Mouse (Mus musculus): ENCODE data around the gene Ifit3. TPM values are rescaled to one million over a fixed set of nuclear protein-coding genes. Genes with fewer than 3 reads are reported as not detected.
"Not testable (repeated sequence)": the region's sequence is repeated elsewhere in the genome, so short reads cannot be mapped to it uniquely, and the experiment has no call there.

Ifit3 gene
- polyA plus RNA-seq, 1 experiment: 7.8 TPM

DNA sequence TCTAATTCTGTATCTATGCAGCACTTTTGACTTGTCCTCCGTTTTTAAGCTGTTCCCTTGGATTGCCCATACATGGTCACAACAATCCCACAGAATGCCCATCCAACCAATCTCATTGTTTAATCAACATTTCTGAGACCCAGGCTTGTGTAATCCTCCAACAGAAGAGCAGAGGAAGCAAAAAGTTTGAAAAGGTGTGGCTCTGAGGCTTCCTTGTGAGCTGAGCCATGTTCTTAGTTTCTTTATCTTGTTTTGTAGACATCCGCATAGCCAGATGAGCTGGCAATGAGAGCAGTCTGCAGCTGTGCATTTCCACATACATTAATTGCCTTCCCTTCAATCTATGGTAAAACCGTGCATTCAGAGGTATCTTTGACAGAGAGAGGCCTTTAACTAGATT is 22.1 kb downstream of the Ifit3 start:
- no peak overlapping the region for H3K27ac ChIP-seq (ENCODE audit: control insufficient read depth, insufficient read depth, low read length)
- H3K4me1 ChIP-seq (replicated peaks; ENCODE audit: control insufficient read depth, insufficient read depth, low read length): peaks cover 3% of the 10 kb centered on the region
- 97% methylated on average over 3 of the region's 3 CpGs for WGBS
- no peak for TF ChIP-seq POLR2A (IDR thresholded peaks at IDR 0.05; ENCODE audit: control insufficient read depth, extremely low read depth, insufficient read depth, low read length, poor library complexity)
- no peak for TF ChIP-seq CTCF (IDR thresholded peaks at IDR 0.05; ENCODE audit: borderline replicate concordance, control insufficient read depth, extremely low read depth, insufficient read depth, low read length, poor library complexity)
- H3K36me3 ChIP-seq (ENCODE audit: control insufficient read depth, insufficient read depth, low read length): no peaks in the 10 kb centered on the region
- no peak for DNase-seq
- no peaks in the 10 kb centered on the region for H3K27me3 ChIP-seq (ENCODE audit: control insufficient read depth, insufficient read depth, low read length)
- H3K4me3 ChIP-seq (ENCODE audit: control insufficient read depth, insufficient read depth, low read length): no peak overlapping the region

DNA sequence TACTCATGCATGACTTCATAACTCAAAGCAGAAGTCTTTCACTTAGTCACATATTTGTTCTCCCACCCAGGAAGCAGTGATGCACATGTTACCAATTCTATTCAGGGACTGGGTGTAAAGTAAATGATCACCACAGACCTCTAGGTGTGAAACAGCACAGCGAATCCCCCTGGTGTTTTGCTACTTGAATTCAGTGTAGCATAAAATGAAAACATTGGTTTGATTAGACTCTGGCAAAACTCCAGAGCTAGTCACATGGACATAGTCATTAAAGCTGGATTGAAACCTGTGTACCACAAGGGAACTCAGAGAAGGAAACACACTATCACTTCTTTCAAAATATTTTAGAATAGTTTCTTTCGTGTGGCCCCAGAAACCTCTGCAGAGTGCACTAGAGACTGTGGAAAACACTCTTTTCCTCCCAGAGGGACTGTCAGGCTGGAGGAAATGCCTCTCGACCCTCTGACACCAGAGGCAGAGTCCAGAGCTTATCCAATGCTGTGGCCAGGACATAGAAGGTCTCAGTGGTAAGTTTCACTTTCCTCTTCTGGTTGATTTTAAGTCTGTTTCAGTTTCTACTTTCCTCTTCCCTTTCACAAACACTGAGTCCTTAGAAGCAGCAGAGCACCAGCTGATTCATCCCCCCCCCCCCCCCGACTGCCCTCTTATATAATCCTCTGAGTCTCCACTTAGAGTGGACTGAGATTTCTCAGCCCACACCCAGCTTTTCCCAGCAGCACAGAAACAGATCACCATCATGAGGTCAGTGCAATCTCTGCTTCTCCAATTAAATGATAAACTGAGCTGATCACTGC is 24.1 kb downstream of the Ifit3 start, which contains the start of gene Ifit3b:
TSS of gene Ifit3b (plus strand) at position 734 of the 815 bp plus-strand sequence.
- not testable (repeated sequence) for H3K4me1 ChIP-seq (replicated peaks; ENCODE audit: control insufficient read depth, insufficient read depth, low read length); DNase-seq; H3K27me3 ChIP-seq (ENCODE audit: control insufficient read depth, insufficient read depth, low read length); H3K4me3 ChIP-seq (ENCODE audit: control insufficient read depth, insufficient read depth, low read length); H3K36me3 ChIP-seq (ENCODE audit: control insufficient read depth, insufficient read depth, low read length)
- peak within 1 kb of the TSS; percentile 81 for H3K27ac ChIP-seq (ENCODE audit: control insufficient read depth, insufficient read depth, low read length)
- WGBS: 27% methylated on average over 4 of the region's 4 CpGs

DNA sequence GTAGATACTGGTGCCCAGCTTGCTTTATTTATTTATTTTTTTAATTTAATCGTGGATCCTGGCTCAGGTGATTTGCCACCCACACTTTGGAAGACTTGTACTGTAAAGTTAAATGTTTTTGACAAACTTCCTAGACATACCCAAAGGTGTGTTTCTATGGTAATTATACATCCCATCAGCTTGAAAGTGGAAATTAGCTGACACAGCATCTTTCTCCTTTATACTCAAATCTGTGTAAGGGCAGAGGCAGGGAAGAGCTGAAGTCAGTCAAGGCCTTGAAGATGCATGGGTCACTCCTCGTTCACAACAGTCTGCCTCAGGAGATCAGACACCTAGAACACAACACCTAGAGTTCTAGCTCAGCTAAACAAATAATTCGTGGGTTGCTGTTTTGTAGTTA is 26.8 kb downstream of the Ifit3 start:
- WGBS: 84% methylated on average over 3 of the region's 3 CpGs
- not testable (repeated sequence) for H3K4me3 ChIP-seq (ENCODE audit: control insufficient read depth, insufficient read depth, low read length); H3K27ac ChIP-seq (ENCODE audit: control insufficient read depth, insufficient read depth, low read length); H3K27me3 ChIP-seq (ENCODE audit: control insufficient read depth, insufficient read depth, low read length); DNase-seq; H3K36me3 ChIP-seq (ENCODE audit: control insufficient read depth, insufficient read depth, low read length); H3K4me1 ChIP-seq (replicated peaks; ENCODE audit: control insufficient read depth, insufficient read depth, low read length)

DNA sequence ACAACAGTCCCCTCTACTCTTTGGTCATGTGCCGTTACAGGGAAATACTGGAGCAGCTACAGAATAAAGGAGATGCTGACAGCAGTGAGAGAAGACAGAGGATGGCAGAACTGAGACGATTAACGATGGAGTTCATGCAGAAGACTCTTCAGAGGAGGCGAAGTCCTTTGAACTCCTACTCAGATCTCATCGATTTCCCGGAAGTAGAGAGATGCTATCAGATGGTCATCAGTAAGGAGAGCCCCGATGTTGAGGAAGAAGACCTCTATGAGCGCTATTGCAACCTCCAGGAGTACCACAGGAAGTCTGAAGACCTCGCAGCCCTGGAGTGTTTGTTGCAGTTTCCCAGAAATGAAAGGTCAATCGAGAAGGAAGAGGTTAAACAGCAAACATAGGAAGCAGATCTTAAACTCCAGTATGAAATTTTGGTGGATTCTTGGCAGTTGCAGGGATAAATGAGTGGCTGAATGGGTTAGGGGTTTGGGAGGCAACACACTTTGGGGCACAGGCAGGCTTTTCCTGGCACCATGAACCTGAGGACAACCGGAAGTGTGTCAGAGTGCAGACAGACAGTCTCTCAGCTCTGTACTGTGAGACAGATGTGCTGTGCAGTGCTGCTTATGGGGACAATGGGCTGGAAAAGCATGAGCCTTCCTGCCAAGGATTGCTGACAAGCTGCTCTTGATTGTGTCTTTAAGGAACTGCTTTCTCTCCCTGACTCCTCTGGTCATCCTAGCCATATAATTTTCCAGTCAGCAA is 29.1 kb downstream of the Ifit3 start:
- not testable (repeated sequence) for H3K27me3 ChIP-seq (ENCODE audit: control insufficient read depth, insufficient read depth, low read length)

DNA sequence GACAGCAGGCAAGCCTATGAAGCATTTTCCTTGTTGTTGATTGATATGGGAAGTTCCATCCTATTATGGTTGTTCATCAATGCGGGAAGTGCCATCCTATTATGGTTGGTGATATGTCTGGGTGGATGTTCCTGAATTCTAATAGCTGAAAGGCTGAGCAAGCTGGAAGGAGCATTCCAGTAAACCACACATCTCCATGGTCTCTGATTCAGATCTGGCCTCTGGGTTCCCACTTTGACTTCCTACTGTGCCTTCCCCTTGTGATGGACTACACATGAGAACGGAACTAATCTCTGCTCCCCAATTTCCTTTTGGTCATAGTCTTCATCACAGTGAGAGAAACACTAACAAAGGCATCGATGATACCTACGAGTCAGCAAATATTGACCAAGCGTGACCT is 37.5 kb downstream of the Ifit3 start:
- TF ChIP-seq CTCF (IDR thresholded peaks at IDR 0.05; ENCODE audit: borderline replicate concordance, control insufficient read depth, extremely low read depth, insufficient read depth, low read length, poor library complexity) (no peak), POLR2A (IDR thresholded peaks at IDR 0.05; ENCODE audit: control insufficient read depth, extremely low read depth, insufficient read depth, low read length, poor library complexity) (no peak)
- no peak overlapping the region for H3K4me3 ChIP-seq (ENCODE audit: control insufficient read depth, insufficient read depth, low read length)
- 94% methylated on average over 5 of the region's 5 CpGs for WGBS
- no peaks in the 10 kb centered on the region for H3K36me3 ChIP-seq (ENCODE audit: control insufficient read depth, insufficient read depth, low read length)
- peaks cover 20% of the 10 kb centered on the region for H3K4me1 ChIP-seq (replicated peaks; ENCODE audit: control insufficient read depth, insufficient read depth, low read length)
- DNase-seq: no peak
- H3K27me3 ChIP-seq (ENCODE audit: control insufficient read depth, insufficient read depth, low read length): no peaks in the 10 kb centered on the region
- no peak overlapping the region for H3K27ac ChIP-seq (ENCODE audit: control insufficient read depth, insufficient read depth, low read length)

More for the DNA sequence above, 29.1 kb downstream of the Ifit3 start:
- H3K4me1 ChIP-seq (replicated peaks; ENCODE audit: control insufficient read depth, insufficient read depth, low read length); H3K36me3 ChIP-seq (ENCODE audit: control insufficient read depth, insufficient read depth, low read length); DNase-seq; H3K4me3 ChIP-seq (ENCODE audit: control insufficient read depth, insufficient read depth, low read length); H3K27ac ChIP-seq (ENCODE audit: control insufficient read depth, insufficient read depth, low read length): not testable (repeated sequence)
- WGBS: 79% methylated on average over 6 of the region's 11 CpGs

DNA sequence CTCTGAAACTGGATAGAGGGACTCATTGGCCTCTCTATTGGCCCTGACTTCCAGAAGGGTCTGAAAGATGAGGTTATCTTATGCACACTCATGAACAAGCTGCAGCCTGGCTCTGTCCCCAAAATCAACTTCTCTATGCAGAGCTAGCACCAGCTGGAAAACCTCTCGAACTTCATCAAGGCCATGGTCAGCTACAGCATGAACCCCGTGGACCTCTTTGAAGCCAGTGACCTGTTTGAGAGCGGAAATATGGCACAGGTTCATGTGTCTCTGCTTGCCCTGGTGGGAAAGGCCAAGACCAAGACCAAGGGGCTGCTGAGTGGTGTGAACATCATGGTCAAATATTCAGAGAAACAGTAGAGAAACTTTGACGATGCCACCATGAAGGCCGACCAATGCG is 40.5 kb downstream of the Ifit3 start:
- DNase-seq: no peak
- Histone ChIP-seq H3K4me1 (replicated peaks; ENCODE audit: control insufficient read depth, insufficient read depth, low read length) (peaks cover 20% of the 10 kb centered on the region), H3K4me3 (ENCODE audit: control insufficient read depth, insufficient read depth, low read length) (no peak overlapping the region), H3K27me3 (ENCODE audit: control insufficient read depth, insufficient read depth, low read length) (no peaks in the 10 kb centered on the region), H3K36me3 (ENCODE audit: control insufficient read depth, insufficient read depth, low read length) (no peaks in the 10 kb centered on the region), H3K27ac (ENCODE audit: control insufficient read depth, insufficient read depth, low read length) (peak overlapping the region; percentile 58)
- no peak for TF ChIP-seq POLR2A (IDR thresholded peaks at IDR 0.05; ENCODE audit: control insufficient read depth, extremely low read depth, insufficient read depth, low read length, poor library complexity)
- no peak for TF ChIP-seq CTCF (IDR thresholded peaks at IDR 0.05; ENCODE audit: borderline replicate concordance, control insufficient read depth, extremely low read depth, insufficient read depth, low read length, poor library complexity)
- WGBS: 98% methylated on average over 6 of the region's 6 CpGs

DNA sequence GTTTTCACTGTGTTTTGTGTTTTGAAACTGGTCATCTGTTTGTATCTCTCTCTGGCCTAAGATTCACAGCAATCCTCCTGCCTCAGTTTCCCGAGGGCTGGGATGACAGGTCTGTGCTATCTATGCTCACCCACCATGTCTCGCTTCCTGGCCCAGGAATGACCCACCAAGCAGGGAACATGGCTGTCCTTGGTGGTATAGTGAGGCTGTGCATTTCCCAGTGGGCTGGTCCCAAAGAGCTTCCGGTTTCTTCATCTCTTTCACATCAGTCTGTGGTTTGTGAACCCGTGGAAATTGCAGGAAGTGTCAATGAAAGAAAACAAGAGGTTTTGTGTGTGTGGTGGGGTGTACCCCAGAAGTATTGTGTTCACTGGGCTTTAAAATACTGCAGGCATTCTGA is 41.3 kb downstream of the Ifit3 start:
- Histone ChIP-seq H3K27me3 (ENCODE audit: control insufficient read depth, insufficient read depth, low read length) (no peaks in the 10 kb centered on the region), H3K4me3 (ENCODE audit: control insufficient read depth, insufficient read depth, low read length) (no peak overlapping the region), H3K27ac (ENCODE audit: control insufficient read depth, insufficient read depth, low read length) (no peak overlapping the region), H3K36me3 (ENCODE audit: control insufficient read depth, insufficient read depth, low read length) (no peaks in the 10 kb centered on the region), H3K4me1 (replicated peaks; ENCODE audit: control insufficient read depth, insufficient read depth, low read length) (peaks cover 20% of the 10 kb centered on the region)
- 54% methylated on average over 4 of the region's 4 CpGs for WGBS
- DNase-seq: no peak
- TF ChIP-seq POLR2A (IDR thresholded peaks at IDR 0.05; ENCODE audit: control insufficient read depth, extremely low read depth, insufficient read depth, low read length, poor library complexity) (no peak), CTCF (IDR thresholded peaks at IDR 0.05; ENCODE audit: borderline replicate concordance, control insufficient read depth, extremely low read depth, insufficient read depth, low read length, poor library complexity) (no peak)

Data from thymus, adult 2 months (tissue).